Mouse (Mus musculus) heart, embryonic 13.5 days (tissue): ENCODE results near the gene Gm20896. TPM values are rescaled to one million over a fixed set of nuclear protein-coding genes. Genes with fewer than 3 reads are reported as not detected.
"Not testable (repeated sequence)": the region's sequence is repeated elsewhere in the genome, so short reads cannot be mapped to it uniquely, and the experiment has no call there.

Experiments
- ATAC-seq: fragments of 200-750 bp; cut with Nextera tagmentation; 2 replicates; pipeline ENCODE4 v1.8.0; 2017; ENCODE audit warnings: moderate TSS enrichment; ENCODE audit not compliant: insufficient number of reproducible peaks, low FRiP score, low TSS enrichment; ENCODE audit errors: extremely low read depth
- H3K27ac ChIP-seq: fragments of 300-500 bp; sonication (generic); replicated peaks from 2 replicates; pipeline ENCODE4 v1.5.1; 2015; ENCODE audit warnings: moderate library complexity, mild to moderate bottlenecking, inconsistent platforms
- H3K27me3 ChIP-seq: fragments of 300-500 bp; sonication (generic); replicated peaks from 2 replicates; pipeline ENCODE4 v1.6.1; 2015; ENCODE audit warnings: mild to moderate bottlenecking, inconsistent platforms
- H3K36me3 ChIP-seq: fragments of 300-500 bp; sonication (generic); 2 replicates; pipeline ENCODE4 v1.6.1; 2015; ENCODE audit warnings: mild to moderate bottlenecking, inconsistent platforms
- H3K4me1 ChIP-seq: fragments of 300-500 bp; sonication (generic); 2 replicates; pipeline ENCODE4 v1.6.1; 2015; ENCODE audit warnings: inconsistent platforms
- H3K4me2 ChIP-seq: fragments of 300-500 bp; sonication (generic); 2 replicates; pipeline ENCODE4 v1.6.1; 2015; ENCODE audit warnings: inconsistent platforms, mild to moderate bottlenecking, moderate library complexity
- H3K4me3 ChIP-seq: fragments of 300-500 bp; sonication (generic); 2 replicates; pipeline ENCODE4 v1.5.1; 2015; ENCODE audit warnings: moderate library complexity, mild to moderate bottlenecking, inconsistent platforms
- H3K9ac ChIP-seq: fragments of 300-500 bp; sonication (generic); 2 replicates; pipeline ENCODE4 v1.6.1; 2015; ENCODE audit warnings: inconsistent platforms, mild to moderate bottlenecking, moderate library complexity
- H3K9me3 ChIP-seq: fragments of 300-500 bp; sonication (generic); 2 replicates; pipeline ENCODE4 v1.6.1; 2016; ENCODE audit warnings: inconsistent platforms
- WGBS: fragments of 180-500 bp; shearing (Covaris S2); methylation state at CpG from one replicate; pipeline ENCODE4 v1.1.7; 2015; ENCODE audit warnings: mixed read lengths; 5-methylcytosine and 5-hydroxymethylcytosine counted together
- polyA plus RNA-seq: library from polyadenylated mRNA; unstranded; fragments of >200 nt; fragmentation: Nextera tagmentation; extraction: Ambion mirVana; gene quantifications from 2 replicates; pipeline ENCODE4 v1.2.1, GENCODE M21; 2015

Gm20896 gene
- polyA plus RNA-seq: not detected in 2 replicates

GRCm38 (mm10) chrY:35921426-35921825, at the start of gene Gm20896:
TSS of gene Gm20896 (minus strand) at chrY:35921526.
- 41% methylated on average over 2 of the region's 6 CpGs for WGBS
- not testable (repeated sequence) for H3K9me3 ChIP-seq, H3K4me2 ChIP-seq, H3K4me1 ChIP-seq, H3K27me3 ChIP-seq, H3K27ac ChIP-seq, H3K4me3 ChIP-seq, H3K9ac ChIP-seq, H3K36me3 ChIP-seq, ATAC-seq
